Mouse (Mus musculus) stomach, postnatal 0 days (tissue): ENCODE data around the gene Msrb3. TPM values are rescaled to one million over a fixed set of nuclear protein-coding genes. Genes with fewer than 3 reads are reported as not detected.

Experiments used
- ATAC-seq: fragments of 200-750 bp; cut with Nextera tagmentation; 2 replicates; pipeline ENCODE4 v1.8.0; 2017; ENCODE audit not compliant: low FRiP score, low TSS enrichment
- DNase-seq: peaks from one replicate; pipeline ENCODE4 v3.0.0-alpha.2; 2016; ENCODE audit warnings: low spot score
- H3K27ac ChIP-seq: fragments of 300-500 bp; sonication (generic); replicated peaks from 2 replicates; pipeline ENCODE4 v1.5.1; 2014; ENCODE audit warnings: mild to moderate bottlenecking, control low read depth
- H3K27me3 ChIP-seq: fragments of 300-500 bp; sonication (generic); 2 replicates; pipeline ENCODE4 v1.6.1; 2014; ENCODE audit warnings: low read length; ENCODE audit not compliant: control insufficient read depth, insufficient read depth
- H3K36me3 ChIP-seq: fragments of 300-500 bp; sonication (generic); 2 replicates; pipeline ENCODE4 v1.6.1; 2014; ENCODE audit warnings: low read length, mixed read lengths; ENCODE audit not compliant: control insufficient read depth, insufficient read depth
- H3K4me1 ChIP-seq: fragments of 300-500 bp; sonication (generic); replicated peaks from 2 replicates; pipeline ENCODE4 v1.6.1; 2014; ENCODE audit warnings: antibody characterized with exemption; ENCODE audit not compliant: control insufficient read depth, insufficient read depth
- H3K4me2 ChIP-seq: fragments of 300-500 bp; sonication (generic); replicated peaks from 2 replicates; pipeline ENCODE4 v1.6.1; 2014; ENCODE audit warnings: low read depth, mild to moderate bottlenecking, control low read depth, moderate library complexity
- H3K4me3 ChIP-seq: fragments of 300-500 bp; sonication (generic); 2 replicates; pipeline ENCODE4 v1.5.1; 2014; ENCODE audit warnings: low read depth, low read length, control low read depth
- H3K9ac ChIP-seq: fragments of 300-500 bp; sonication (generic); 2 replicates; pipeline ENCODE4 v1.6.1; 2014; ENCODE audit warnings: mild to moderate bottlenecking, low read length, control low read depth, mixed read lengths
- H3K9me3 ChIP-seq: fragments of 300-500 bp; sonication (generic); 2 replicates; pipeline ENCODE4 v1.6.1; 2016; ENCODE audit warnings: low read length; ENCODE audit not compliant: control insufficient read depth
- CTCF ChIP-seq: IDR thresholded peaks from 2 replicates; pipeline ENCODE4 v1.5.1; 2016; ENCODE audit warnings: antibody characterized with exemption, low read depth, mild to moderate bottlenecking, moderate library complexity
- EP300 ChIP-seq: optimal IDR thresholded peaks from 2 replicates; pipeline ENCODE3; 2016; ENCODE audit warnings: antibody characterized with exemption
- WGBS: fragments of 180-500 bp; shearing (Covaris S2); extraction: QIAGEN DNeasy Blood & Tissue Kit; methylation state at CpG from one replicate; pipeline ENCODE4 v1.1.7; 2014; 5-methylcytosine and 5-hydroxymethylcytosine counted together
- polyA plus RNA-seq: library from polyadenylated mRNA; unstranded; fragments of >200 nt; fragmentation: Nextera tagmentation; extraction: Ambion mirVana; gene quantifications from 2 replicates; pipeline ENCODE4 v1.2.1, GENCODE M21; 2015

Gene Msrb3
- polyA plus RNA-seq, 1 experiment from 2014 or later: 23.2 TPM

DNA sequence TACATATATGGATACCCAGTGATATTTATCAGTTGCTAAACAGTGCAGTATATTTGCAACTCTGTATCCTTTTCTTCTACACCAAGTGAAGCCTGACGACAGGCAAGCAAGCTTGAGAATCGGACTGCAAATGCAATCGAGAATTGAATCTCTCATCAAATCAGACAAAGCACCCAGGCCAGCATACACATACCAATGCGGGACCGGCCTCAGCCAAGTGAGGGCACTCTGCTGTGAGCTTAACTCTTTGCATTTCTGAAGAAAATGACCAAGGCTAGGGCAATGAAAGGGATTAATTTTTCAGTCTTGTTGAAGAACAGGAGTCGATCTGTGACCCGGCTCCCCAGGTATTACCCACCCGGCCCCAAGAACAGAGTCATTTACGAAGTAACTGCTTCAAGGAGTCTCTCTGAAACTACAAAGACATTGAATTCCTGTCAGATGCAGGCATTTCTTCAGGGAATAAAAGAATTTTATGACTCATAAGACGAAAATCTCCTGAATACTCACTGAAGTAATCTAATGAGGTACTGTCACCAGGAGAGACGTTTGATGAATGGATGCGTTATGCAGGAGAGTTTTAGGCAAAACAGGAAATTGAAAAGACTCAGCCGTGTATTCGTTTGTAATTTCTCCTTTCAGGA is 88.7 kb downstream of the Msrb3 start:
- ATAC-seq (no peak), DNase-seq (no peak)
- WGBS: 33% methylated on average over 14 of the region's 14 CpGs
- Histone ChIP-seq H3K9ac (no peak overlapping the region), H3K27me3 (no peaks in the 10 kb centered on the region), H3K9me3 (no peaks in the 10 kb centered on the region), H3K4me1 (no peaks in the 10 kb centered on the region), H3K27ac (no peak overlapping the region), H3K4me2 (0 out of 2 replicates have a peak overlapping the region, but pooled peaks have one; percentile 11), H3K36me3 (no peaks in the 10 kb centered on the region), H3K4me3 (no peak overlapping the region)
- no peak for TF ChIP-seq EP300
- no peak for TF ChIP-seq CTCF

DNA sequence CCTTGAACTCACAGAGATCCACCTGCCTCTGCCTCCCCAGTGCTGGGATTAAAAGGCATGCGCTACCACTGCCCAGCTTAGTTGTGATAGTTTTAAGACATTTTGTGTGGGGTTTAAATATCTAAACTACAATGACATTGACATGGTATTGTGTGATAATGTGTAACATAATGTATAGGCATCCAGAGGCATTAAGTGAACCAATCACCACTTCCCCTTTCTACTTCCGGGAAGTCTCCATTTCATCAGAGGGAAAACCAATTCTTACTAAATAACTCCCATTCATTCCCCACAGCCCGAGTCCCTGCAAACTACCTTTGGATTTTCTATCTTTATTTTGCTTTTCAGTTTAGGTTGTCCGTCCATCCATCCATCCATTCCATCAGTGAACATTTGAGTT is 90.7 kb downstream of the Msrb3 start:
- H3K4me1 ChIP-seq: no peaks in the 10 kb centered on the region
- no peak overlapping the region for H3K9ac ChIP-seq
- no peaks in the 10 kb centered on the region for H3K27me3 ChIP-seq
- WGBS: 94% methylated on average over 4 of the region's 4 CpGs
- H3K36me3 ChIP-seq: no peaks in the 10 kb centered on the region
- no peak overlapping the region for H3K4me3 ChIP-seq
- DNase-seq (no peak), ATAC-seq (no peak)
- TF ChIP-seq EP300 (no peak), CTCF (no peak)
- no peak overlapping the region for H3K4me2 ChIP-seq
- no peaks in the 10 kb centered on the region for H3K9me3 ChIP-seq
- no peak overlapping the region for H3K27ac ChIP-seq

DNA sequence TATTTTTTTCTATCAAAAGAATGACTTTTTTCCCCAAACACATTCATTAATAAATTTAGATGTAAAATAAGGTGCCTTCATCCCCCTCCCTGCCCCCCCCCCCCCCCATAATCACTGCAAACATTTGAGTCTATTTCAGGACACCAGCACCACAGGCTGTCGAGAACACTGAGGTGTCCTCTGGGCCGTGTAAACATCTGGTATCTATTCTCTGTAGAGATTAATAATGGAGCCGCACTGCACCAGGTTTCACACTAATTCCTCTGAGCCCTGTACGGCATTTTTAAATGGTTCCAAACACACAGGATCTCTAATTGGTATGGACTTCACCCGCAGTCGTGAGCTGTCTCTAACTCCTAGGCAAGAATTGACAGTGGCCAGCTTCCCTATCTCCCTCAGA is 97.8 kb downstream of the Msrb3 start:
- H3K27me3 ChIP-seq: no peaks in the 10 kb centered on the region
- H3K36me3 ChIP-seq: no peaks in the 10 kb centered on the region
- no peaks in the 10 kb centered on the region for H3K4me1 ChIP-seq
- DNase-seq (no peak), ATAC-seq (no peak)
- no peaks in the 10 kb centered on the region for H3K9me3 ChIP-seq
- H3K27ac ChIP-seq: no peak overlapping the region
- no peak overlapping the region for H3K9ac ChIP-seq
- no peak for TF ChIP-seq CTCF
- no peak for TF ChIP-seq EP300
- H3K4me2 ChIP-seq: peak overlapping the region; percentile 40
- 14% methylated on average over 6 of the region's 6 CpGs for WGBS
- H3K4me3 ChIP-seq: no peak overlapping the region

DNA sequence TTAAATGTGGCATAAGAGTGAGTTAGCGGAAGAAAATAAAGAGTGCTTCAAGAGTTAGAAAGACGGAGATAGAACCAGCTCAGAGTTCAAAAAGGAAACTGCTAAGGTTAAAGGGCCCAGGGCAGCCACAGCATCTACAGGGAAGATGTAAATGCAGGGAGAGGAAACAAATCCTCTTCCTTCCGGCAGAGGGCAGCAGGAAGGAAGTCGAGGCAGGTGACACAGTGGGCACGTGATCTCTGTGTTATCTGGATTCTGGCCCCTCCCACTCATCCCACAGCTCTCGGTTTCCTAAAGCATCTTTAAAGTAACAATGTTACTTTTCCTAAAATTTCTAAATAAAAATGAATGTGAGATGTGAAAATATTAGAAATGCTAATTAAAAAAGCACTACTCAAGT is 99.4 kb downstream of the Msrb3 start:
- Histone ChIP-seq H3K4me2 (no peak overlapping the region), H3K4me3 (no peak overlapping the region), H3K9ac (no peak overlapping the region), H3K27ac (no peak overlapping the region), H3K27me3 (no peaks in the 10 kb centered on the region), H3K36me3 (no peaks in the 10 kb centered on the region), H3K4me1 (no peaks in the 10 kb centered on the region), H3K9me3 (no peaks in the 10 kb centered on the region)
- WGBS: 69% methylated on average over 6 of the region's 6 CpGs
- DNase-seq: no peak
- TF ChIP-seq CTCF (peak; percentile 40), EP300 (no peak)
- ATAC-seq: no peak

DNA sequence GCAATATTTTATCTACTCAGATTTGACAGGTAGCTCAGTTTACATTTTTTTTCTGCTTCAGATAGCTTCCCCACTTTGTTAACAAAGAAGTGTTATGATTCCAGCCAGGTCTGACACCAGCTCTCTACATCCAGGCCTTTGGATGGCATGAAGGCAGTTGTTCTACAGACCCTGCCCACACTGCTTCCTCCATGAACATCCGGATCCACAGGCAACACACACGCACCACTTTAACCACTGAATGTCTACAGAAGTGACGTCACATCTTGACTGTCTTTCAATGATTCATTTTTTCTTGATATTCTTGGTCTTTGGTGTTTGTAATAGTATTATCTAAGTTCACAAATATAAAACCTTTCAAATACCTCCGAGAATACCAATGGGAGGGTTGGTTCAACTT is 102.2 kb downstream of the Msrb3 start:
- TF ChIP-seq CTCF (no peak), EP300 (no peak)
- no peak overlapping the region for H3K4me3 ChIP-seq
- no peaks in the 10 kb centered on the region for H3K9me3 ChIP-seq
- no peaks in the 10 kb centered on the region for H3K36me3 ChIP-seq
- H3K9ac ChIP-seq: no peak overlapping the region
- WGBS: 75% methylated on average over 4 of the region's 4 CpGs
- no peaks in the 10 kb centered on the region; the same call in 1 of the 2 replicates for H3K4me1 ChIP-seq
- ATAC-seq (no peak), DNase-seq (no peak)
- no peak overlapping the region for H3K4me2 ChIP-seq
- no peaks in the 10 kb centered on the region for H3K27me3 ChIP-seq
- no peak overlapping the region for H3K27ac ChIP-seq

DNA sequence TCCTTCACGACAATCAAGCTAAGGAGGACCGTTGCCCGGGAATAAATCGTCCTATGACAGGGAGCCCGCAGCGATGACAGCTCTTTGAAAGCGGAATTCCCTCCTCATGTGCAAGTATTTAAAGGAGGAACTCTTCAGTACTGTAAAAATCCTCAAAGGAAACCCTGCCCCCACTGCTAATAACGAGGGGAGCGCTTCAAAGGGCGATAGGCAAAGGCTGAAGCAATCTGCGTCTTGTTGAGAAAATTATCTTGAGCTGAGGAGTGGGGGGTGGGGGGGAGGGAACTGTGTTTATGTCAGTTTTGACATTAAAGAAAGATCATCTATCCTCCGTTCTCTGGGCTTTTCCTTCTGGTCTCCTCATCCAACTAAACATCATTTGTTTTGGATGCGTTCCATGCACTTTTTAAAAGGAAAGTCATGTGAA is 104.5 kb downstream of the Msrb3 start:
- H3K27ac ChIP-seq: no peak overlapping the region
- no peaks in the 10 kb centered on the region; the same call in 1 of the 2 replicates for H3K4me1 ChIP-seq
- peak overlapping the region; percentile 35 for H3K4me2 ChIP-seq
- no peak overlapping the region for H3K4me3 ChIP-seq
- H3K27me3 ChIP-seq: no peaks in the 10 kb centered on the region
- 11% methylated on average over 13 of the region's 13 CpGs for WGBS
- no peak for DNase-seq
- no peak overlapping the region for H3K9ac ChIP-seq
- H3K9me3 ChIP-seq: no peaks in the 10 kb centered on the region
- TF ChIP-seq EP300: no peak
- TF ChIP-seq CTCF: no peak
- no peak for ATAC-seq
- H3K36me3 ChIP-seq: peaks cover 2% of the 10 kb centered on the region; the same call in 1 of the 2 replicates
